Mouse (Mus musculus) stomach, embryonic 14.5 days (tissue): ENCODE results near the gene Ak5. TPM values are rescaled to one million over a fixed set of nuclear protein-coding genes. Genes with fewer than 3 reads are reported as not detected.

Source experiments
- ATAC-seq: fragments of 200-750 bp; cut with Nextera tagmentation; 2 replicates; pipeline ENCODE4 v1.8.0; 2017; ENCODE audit warnings: low read depth, moderate TSS enrichment; ENCODE audit not compliant: insufficient number of reproducible peaks, insufficient read depth, low FRiP score
- H3K27ac ChIP-seq: fragments of 300-500 bp; sonication (generic); 2 replicates; pipeline ENCODE4 v1.5.1; 2014; ENCODE audit warnings: mild to moderate bottlenecking, low read length, moderate library complexity, mixed read lengths
- H3K27me3 ChIP-seq: fragments of 300-500 bp; sonication (generic); 2 replicates; pipeline ENCODE4 v1.6.1; 2014; ENCODE audit warnings: low read length, control low read depth, mixed read lengths; ENCODE audit not compliant: control insufficient read depth, insufficient read depth
- H3K36me3 ChIP-seq: fragments of 300-500 bp; sonication (generic); 2 replicates; pipeline ENCODE4 v1.6.1; 2014; ENCODE audit warnings: mild to moderate bottlenecking, control low read depth, low read length, moderate library complexity, mixed read lengths; ENCODE audit not compliant: control insufficient read depth, insufficient read depth
- H3K4me1 ChIP-seq: fragments of 300-500 bp; sonication (generic); 2 replicates; pipeline ENCODE4 v1.6.1; 2014; ENCODE audit warnings: low read length, control low read depth, mixed read lengths; ENCODE audit not compliant: control insufficient read depth, insufficient read depth
- H3K4me2 ChIP-seq: fragments of 300-500 bp; sonication (generic); replicated peaks from 2 replicates; pipeline ENCODE4 v1.6.1; 2014; ENCODE audit warnings: low read depth, low read length, control low read depth
- H3K4me3 ChIP-seq: fragments of 300-500 bp; sonication (generic); 2 replicates; pipeline ENCODE4 v1.5.1; 2014; ENCODE audit warnings: low read depth, low read length, control low read depth
- H3K9ac ChIP-seq: fragments of 300-500 bp; sonication (generic); replicated peaks from 2 replicates; pipeline ENCODE4 v1.6.1; 2014; ENCODE audit warnings: low read depth, mild to moderate bottlenecking, control low read depth, low read length, moderate library complexity, mixed read lengths
- H3K9me3 ChIP-seq: fragments of 300-500 bp; sonication (generic); 2 replicates; pipeline ENCODE4 v1.6.1; 2016; ENCODE audit warnings: low read depth, low read length, control low read depth; ENCODE audit not compliant: control insufficient read depth
- WGBS: fragments of 180-500 bp; shearing (Covaris S2); extraction: QIAGEN DNeasy Blood & Tissue Kit; methylation state at CpG from one replicate; pipeline ENCODE4 v1.1.7; 2014; 5-methylcytosine and 5-hydroxymethylcytosine counted together
- polyA plus RNA-seq: library from polyadenylated mRNA; unstranded; fragments of >200 nt; fragmentation: Nextera tagmentation; extraction: Ambion mirVana; gene quantifications from 2 replicates; pipeline ENCODE4 v1.2.1, GENCODE M21; 2014

The Ak5 gene
- polyA plus RNA-seq, 1 experiment from 2014 or later: 8.1 TPM

GRCm38 (mm10) chr3:152515959-152516358, 152.2 kb downstream of the Ak5 start:
- no peak overlapping the region for H3K4me2 ChIP-seq
- no peak for ATAC-seq
- H3K4me3 ChIP-seq: no peak overlapping the region
- WGBS: 76% methylated on average over 6 of the region's 6 CpGs
- no peaks in the 10 kb centered on the region for H3K9me3 ChIP-seq
- H3K4me1 ChIP-seq: no peaks in the 10 kb centered on the region
- no peaks in the 10 kb centered on the region for H3K36me3 ChIP-seq
- H3K9ac ChIP-seq: no peak overlapping the region
- H3K27me3 ChIP-seq: no peaks in the 10 kb centered on the region
- H3K27ac ChIP-seq: no peak overlapping the region

GRCm38 (mm10) chr3:152512517-152512916, 155.6 kb downstream of the Ak5 start:
- no peaks in the 10 kb centered on the region for H3K36me3 ChIP-seq
- H3K9me3 ChIP-seq: no peaks in the 10 kb centered on the region
- H3K4me2 ChIP-seq: no peak overlapping the region
- H3K27ac ChIP-seq: no peak overlapping the region
- ATAC-seq: no peak
- no peaks in the 10 kb centered on the region for H3K4me1 ChIP-seq
- no peak overlapping the region for H3K4me3 ChIP-seq
- no peak overlapping the region for H3K9ac ChIP-seq
- WGBS: 69% methylated on average over 2 of the region's 2 CpGs
- no peaks in the 10 kb centered on the region for H3K27me3 ChIP-seq

GRCm38 (mm10) chr3:152509268-152509667, 158.9 kb downstream of the Ak5 start:
- no peak overlapping the region for H3K4me3 ChIP-seq
- H3K4me1 ChIP-seq: no peaks in the 10 kb centered on the region
- no peak for ATAC-seq
- no peaks in the 10 kb centered on the region for H3K9me3 ChIP-seq
- H3K36me3 ChIP-seq: no peaks in the 10 kb centered on the region
- H3K4me2 ChIP-seq: no peak overlapping the region
- H3K27ac ChIP-seq: no peak overlapping the region
- no peak overlapping the region for H3K9ac ChIP-seq
- WGBS: 86% methylated on average over 7 of the region's 7 CpGs
- no peaks in the 10 kb centered on the region for H3K27me3 ChIP-seq

GRCm38 (mm10) chr3:152508419-152508993, 159.7 kb downstream of the Ak5 start:
- WGBS: 84% methylated on average over 12 of the region's 12 CpGs
- H3K27ac ChIP-seq: no peak overlapping the region
- H3K9me3 ChIP-seq: no peaks in the 10 kb centered on the region
- no peaks in the 10 kb centered on the region for H3K27me3 ChIP-seq
- H3K9ac ChIP-seq: no peak overlapping the region
- H3K4me3 ChIP-seq: no peak overlapping the region
- no peak overlapping the region for H3K4me2 ChIP-seq
- ATAC-seq: no peak
- H3K4me1 ChIP-seq: no peaks in the 10 kb centered on the region
- H3K36me3 ChIP-seq: no peaks in the 10 kb centered on the region

GRCm38 (mm10) chr3:152507900-152508299, 160.3 kb downstream of the Ak5 start:
- WGBS: 81% methylated on average over 8 of the region's 8 CpGs
- no peak overlapping the region for H3K9ac ChIP-seq
- H3K27ac ChIP-seq: no peak overlapping the region
- H3K9me3 ChIP-seq: no peaks in the 10 kb centered on the region
- ATAC-seq: no peak
- no peaks in the 10 kb centered on the region for H3K27me3 ChIP-seq
- H3K4me1 ChIP-seq: no peaks in the 10 kb centered on the region
- H3K36me3 ChIP-seq: no peaks in the 10 kb centered on the region
- H3K4me2 ChIP-seq: no peak overlapping the region
- no peak overlapping the region for H3K4me3 ChIP-seq

- no peaks in the 10 kb centered on the region for H3K9me3 ChIP-seq
- H3K4me2 ChIP-seq: no peak overlapping the region
- H3K36me3 ChIP-seq: no peaks in the 10 kb centered on the region
- H3K9ac ChIP-seq: no peak overlapping the region
- ATAC-seq: no peak
- WGBS: 76% methylated on average over 2 of the region's 2 CpGs
- H3K27me3 ChIP-seq: no peaks in the 10 kb centered on the region
- H3K27ac ChIP-seq: no peak overlapping the region
- no peak overlapping the region for H3K4me3 ChIP-seq
- H3K4me1 ChIP-seq: peaks cover 4% of the 10 kb centered on the region; the same call in 1 of the 2 replicates
Observed at GRCm38 (mm10) chr3:152498968-152499696, 169.0 kb downstream of the Ak5 start.

GRCm38 (mm10) chr3:152497842-152498241, 170.3 kb downstream of the Ak5 start:
- no peak for ATAC-seq
- 70% methylated on average over 2 of the region's 2 CpGs for WGBS
- H3K4me3 ChIP-seq: no peak overlapping the region

GRCm38 (mm10) chr3:152497084-152497483, 171.1 kb downstream of the Ak5 start:
- Histone ChIP-seq H3K27me3 (no peaks in the 10 kb centered on the region), H3K9ac (no peak overlapping the region), H3K4me1 (peaks cover 9% of the 10 kb centered on the region; the same call in 1 of the 2 replicates), H3K9me3 (no peaks in the 10 kb centered on the region), H3K27ac (no peak overlapping the region), H3K36me3 (no peaks in the 10 kb centered on the region), H3K4me2 (no peak overlapping the region), H3K4me3 (no peak overlapping the region)
- WGBS: 58% methylated on average over 7 of the region's 7 CpGs
- ATAC-seq: no peak

More at GRCm38 (mm10) chr3:152497842-152498241, 170.3 kb downstream of the Ak5 start:
- H3K9ac ChIP-seq: no peak overlapping the region
- H3K4me2 ChIP-seq: no peak overlapping the region
- peaks cover 5% of the 10 kb centered on the region; the same call in 1 of the 2 replicates for H3K4me1 ChIP-seq
- H3K9me3 ChIP-seq: no peaks in the 10 kb centered on the region
- no peak overlapping the region for H3K27ac ChIP-seq
- H3K27me3 ChIP-seq: no peaks in the 10 kb centered on the region
- H3K36me3 ChIP-seq: no peaks in the 10 kb centered on the region
